Comparison of ENCODE assay signal across 8 mouse cellular contexts in the genomic region with DNA sequence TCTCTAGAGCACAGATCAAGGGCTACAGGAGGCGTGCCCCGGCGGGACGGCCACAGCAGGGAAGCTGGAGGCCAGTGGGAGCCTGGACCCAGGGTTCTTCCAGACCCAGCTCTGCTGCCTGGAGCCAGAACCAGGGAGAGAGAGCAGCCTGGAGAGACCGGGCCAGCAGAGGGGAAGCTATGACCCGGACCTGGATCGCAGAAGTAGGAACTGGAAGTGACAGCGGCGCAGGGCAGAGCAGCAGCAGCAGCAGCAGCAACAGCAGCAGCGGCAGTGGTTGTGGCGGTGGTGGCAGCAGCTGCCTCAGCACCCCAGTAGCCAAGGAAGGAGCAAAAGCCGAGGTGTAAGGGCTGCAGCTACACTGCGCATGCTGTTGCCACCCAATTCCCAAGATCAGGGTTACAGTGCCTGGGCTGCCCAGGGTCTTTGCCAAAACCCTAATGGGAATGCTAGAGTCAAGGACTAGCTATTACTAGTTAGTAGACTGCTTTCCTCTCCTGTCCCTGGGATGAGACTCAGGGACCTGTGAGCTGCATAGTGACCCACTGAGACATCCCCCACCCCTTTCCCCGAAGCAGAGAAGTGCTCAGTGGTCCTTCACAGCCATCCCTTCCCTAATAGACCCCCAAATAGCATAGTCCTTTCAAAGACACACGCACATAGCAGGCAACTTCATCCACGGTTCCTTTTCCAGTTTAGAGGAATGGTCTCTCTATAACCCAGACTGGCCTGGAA. TPM values are rescaled to one million over a fixed set of nuclear protein-coding genes. Genes with fewer than 3 reads are reported as not detected.
DNase-seq lines count a peak whose midpoint lies in the region; ATAC-seq and TF ChIP-seq lines count a peak whose summit lies in the region.

No protein-coding gene starts in this region.

- H3K9ac ChIP-seq in embryonic facial prominence, embryonic 15.5 days: peak overlapping the region; percentile 33; the same call in 1 of the 2 replicates
- peak overlapping the region; percentile 71 for H3K9ac ChIP-seq in heart, embryonic 14.5 days (ENCODE audit: low read length)
- peak overlapping the region; percentile 59 for H3K9ac ChIP-seq in kidney, embryonic 16.5 days (replicated peaks; ENCODE audit: low read length)
- 0 out of 2 replicates have a peak overlapping the region, but pooled peaks have one; percentile 20 for H3K9ac ChIP-seq in lung, postnatal 0 days (replicated peaks; ENCODE audit: low read depth)

- 25% methylated on average over 16 of the region's 16 CpGs for WGBS in embryonic facial prominence, embryonic 15.5 days
- WGBS in heart, embryonic 14.5 days: 22% methylated on average over 16 of the region's 16 CpGs
- 42% methylated on average over 16 of the region's 16 CpGs for WGBS in kidney, embryonic 16.5 days
- 36% methylated on average over 15 of the region's 16 CpGs for WGBS in lung, postnatal 0 days

- no peaks in the 10 kb centered on the region for H3K9me3 ChIP-seq in embryonic facial prominence, embryonic 15.5 days (replicated peaks)
- H3K9me3 ChIP-seq in heart, embryonic 14.5 days (ENCODE audit: control insufficient read depth, low read length): no peaks in the 10 kb centered on the region
- no peaks in the 10 kb centered on the region for H3K9me3 ChIP-seq in kidney, embryonic 16.5 days (ENCODE audit: low read length)
- H3K9me3 ChIP-seq in lung, postnatal 0 days (ENCODE audit: low read length): no peaks in the 10 kb centered on the region

- ATAC-seq in embryonic facial prominence, embryonic 15.5 days (ENCODE audit: insufficient number of reproducible peaks, low FRiP score, low TSS enrichment, low read depth): peak; percentile 43
- ATAC-seq in heart, embryonic 14.5 days (ENCODE audit: insufficient number of reproducible peaks, insufficient read depth, low FRiP score, low read depth): peak; percentile 61
- ATAC-seq in kidney, embryonic 16.5 days (ENCODE audit: low FRiP score, low TSS enrichment): peak; percentile 77; the same call in 1 of the 2 replicates
- peak; percentile 78 for ATAC-seq in lung, postnatal 0 days

- no peak for TF ChIP-seq EP300 in lung, postnatal 0 days (IDR thresholded peaks at IDR 0.05)

- peaks cover 4% of the 10 kb centered on the region; the same call in 1 of the 2 replicates for H3K27me3 ChIP-seq in embryonic facial prominence, embryonic 15.5 days
- H3K27me3 ChIP-seq in heart, embryonic 14.5 days (ENCODE audit: control insufficient read depth, insufficient read depth, low read length): no peaks in the 10 kb centered on the region
- H3K27me3 ChIP-seq in kidney, embryonic 16.5 days (ENCODE audit: insufficient read depth, low read length): no peaks in the 10 kb centered on the region; the same call in 1 of the 2 replicates
- no peaks in the 10 kb centered on the region for H3K27me3 ChIP-seq in lung, postnatal 0 days (replicated peaks; ENCODE audit: insufficient read depth, low read length)

- no peak for TF ChIP-seq CTCF in lung, postnatal 0 days (IDR thresholded peaks at IDR 0.05)

- H3K4me1 ChIP-seq in embryonic facial prominence, embryonic 15.5 days: no peaks in the 10 kb centered on the region
- 0 out of 4 replicates have a peak, but pooled peaks cover 0 to 3% of the 10 kb centered on the region in 2 experiments for H3K4me1 ChIP-seq in heart, embryonic 14.5 days (ENCODE audit: control insufficient read depth in 2 of 2, insufficient read depth in 2 of 2, low read length in 2 of 2)
- H3K4me1 ChIP-seq in kidney, embryonic 16.5 days (ENCODE audit: insufficient read depth, low read length): no peaks in the 10 kb centered on the region
- H3K4me1 ChIP-seq in lung, postnatal 0 days (ENCODE audit: insufficient read depth, low read depth, low read length): no peaks in the 10 kb centered on the region

- peak; percentile 52 for DNase-seq in CD4-positive, CD25-positive, alpha-beta regulatory T cell, adult 2 months (ENCODE audit: low read depth, low spot score)
- DNase-seq in adrenal gland, adult 8-10 months: peak; percentile 29
- peak; percentile 62 for DNase-seq in lung, postnatal 0 days (ENCODE audit: low spot score)
- peak; percentile 13 for DNase-seq in ovary, postnatal 14 days (ENCODE audit: low spot score)
- DNase-seq in urinary bladder, postnatal 14 days (ENCODE audit: low spot score): peak; percentile 24

- H3K27ac ChIP-seq in embryonic facial prominence, embryonic 15.5 days (replicated peaks): no peak overlapping the region; the same call in 1 of the 2 replicates
- H3K27ac ChIP-seq in heart, embryonic 14.5 days (replicated peaks in 1 of 2; ENCODE audit: control insufficient read depth in 1 of 2, insufficient read depth in 1 of 2, low read depth in 2 of 2, low read length in 2 of 2): peak overlapping the region; percentile 66 to 78
- no peak overlapping the region for H3K27ac ChIP-seq in kidney, embryonic 16.5 days (ENCODE audit: low read length)
- H3K27ac ChIP-seq in lung, postnatal 0 days (ENCODE audit: low read length): peak overlapping the region; percentile 66

- H3K4me2 ChIP-seq in embryonic facial prominence, embryonic 15.5 days (replicated peaks): peak overlapping the region; percentile 68
- peak overlapping the region; percentile 68 for H3K4me2 ChIP-seq in heart, embryonic 14.5 days (ENCODE audit: low read length)
- H3K4me2 ChIP-seq in kidney, embryonic 16.5 days (replicated peaks; ENCODE audit: low read depth, low read length): peak overlapping the region; percentile 68
- peak overlapping the region; percentile 75 for H3K4me2 ChIP-seq in lung, postnatal 0 days (replicated peaks; ENCODE audit: low read depth, low read length)

- peak overlapping the region; percentile 43 for H3K4me3 ChIP-seq in embryonic facial prominence, embryonic 15.5 days (replicated peaks)
- peak overlapping the region; percentile 53 to 55 for H3K4me3 ChIP-seq in heart, embryonic 14.5 days (ENCODE audit: control insufficient read depth in 1 of 2, insufficient read depth in 1 of 2, low read depth in 1 of 2, low read length in 2 of 2)
- peak overlapping the region; percentile 51 for H3K4me3 ChIP-seq in kidney, embryonic 16.5 days (ENCODE audit: low read length)
- peak overlapping the region; percentile 45 for H3K4me3 ChIP-seq in lung, postnatal 0 days (ENCODE audit: low read depth, low read length)

- H3K36me3 ChIP-seq in embryonic facial prominence, embryonic 15.5 days: no peaks in the 10 kb centered on the region
- no peaks in the 10 kb centered on the region for H3K36me3 ChIP-seq in heart, embryonic 14.5 days (ENCODE audit: control insufficient read depth, insufficient read depth, low read length)
- no peaks in the 10 kb centered on the region for H3K36me3 ChIP-seq in kidney, embryonic 16.5 days (ENCODE audit: insufficient read depth, low read length)
- H3K36me3 ChIP-seq in lung, postnatal 0 days (ENCODE audit: insufficient read depth, low read length): no peaks in the 10 kb centered on the region

RNA-seq across cellular contexts. Expression of a gene that starts 11.9 kb away (rescaled TPM):
- 10 to 100 TPM; 46.2 to 57.7 (median 53.8) TPM for total RNA-seq in adrenal gland, adult 8-10 months (2022)
- 15.1 and 16.2 TPM in 2 replicates for polyA plus RNA-seq in embryonic facial prominence, embryonic 15.5 days (2015; fragmentation: Nextera tagmentation; extraction: Ambion mirVana)
- 45.9 and 54.2 TPM in 2 replicates for polyA plus RNA-seq in heart, embryonic 14.5 days (2014; fragmentation: Nextera tagmentation; extraction: Ambion mirVana)
- 3.9 and 4.1 TPM in 2 replicates for polyA plus RNA-seq in kidney, embryonic 16.5 days (2015; fragmentation: Nextera tagmentation; extraction: Ambion mirVana)
- polyA plus RNA-seq in lung, postnatal 0 days (2015; fragmentation: Nextera tagmentation; extraction: Ambion mirVana): 23.3 and 25.9 TPM in 2 replicates

Comparison
In these comparisons a context has a peak if more than half of its experiments do, and no peak if none do; other contexts are left out.
1. H3K27ac ChIP-seq: peak in heart, embryonic 14.5 days (2 of 2) and lung, postnatal 0 days (single experiment); none in embryonic facial prominence, embryonic 15.5 days (single experiment) and kidney, embryonic 16.5 days (single experiment).
2. H3K9ac ChIP-seq: peak in every context shown above with its lines; median percentile 71 in heart, embryonic 14.5 days; 59 in kidney, embryonic 16.5 days; 33 in embryonic facial prominence, embryonic 15.5 days; 20 in lung, postnatal 0 days.
3. Peak in every context shown above with its lines, with median percentiles within 50 percentile points of each other: DNase-seq, ATAC-seq, H3K4me2 ChIP-seq and H3K4me3 ChIP-seq.